Mouse (Mus musculus): ENCODE measurements at regions not wholly inside any gene's neighbourhood (a gene's known extent, or its start where the extent isn't known, plus 50 kb on each side); places are given as distances from the start of the nearest gene placed in this dataset.
"Not testable (repeated sequence)": the region's sequence is repeated elsewhere in the genome, so short reads cannot be mapped to it uniquely, and the experiment has no call there.

GRCm38 (mm10) chr13:80745991-80746390 lies 137.2 kb upstream of the Arrdc3 start:
- 51% methylated on average over 2 of the region's 2 CpGs for WGBS
- Histone ChIP-seq H3K27ac (ENCODE audit: low read depth, low read length) (no peak overlapping the region), H3K9me3 (ENCODE audit: control insufficient read depth, low read length) (no peaks in the 10 kb centered on the region), H3K4me2 (ENCODE audit: low read depth, low read length, severe bottlenecking) (no peak overlapping the region), H3K4me3 (ENCODE audit: low read depth, low read length) (no peak overlapping the region), H3K27me3 (ENCODE audit: control insufficient read depth, insufficient read depth, low read length) (no peaks in the 10 kb centered on the region), H3K36me3 (ENCODE audit: control insufficient read depth, insufficient read depth, low read length) (no peaks in the 10 kb centered on the region), H3K9ac (ENCODE audit: low read length) (no peak overlapping the region), H3K4me1 (replicated peaks; ENCODE audit: control insufficient read depth, insufficient read depth, low read length) (no peaks in the 10 kb centered on the region)
- DNase-seq (ENCODE audit: low spot score) (no peak), ATAC-seq (replicated peaks; ENCODE audit: low FRiP score) (no peak; the same call in 1 of the 2 replicates)

GRCm38 (mm10) chr13:80747022-80747421 lies 136.2 kb upstream of the Arrdc3 start:
- H3K4me2 ChIP-seq (ENCODE audit: low read depth, low read length, severe bottlenecking); H3K27ac ChIP-seq (ENCODE audit: low read depth, low read length); H3K9ac ChIP-seq (ENCODE audit: low read length); H3K4me3 ChIP-seq (ENCODE audit: low read depth, low read length); H3K27me3 ChIP-seq (ENCODE audit: control insufficient read depth, insufficient read depth, low read length); H3K36me3 ChIP-seq (ENCODE audit: control insufficient read depth, insufficient read depth, low read length); H3K4me1 ChIP-seq (replicated peaks; ENCODE audit: control insufficient read depth, insufficient read depth, low read length); DNase-seq (ENCODE audit: low spot score); H3K9me3 ChIP-seq (ENCODE audit: control insufficient read depth, low read length): not testable (repeated sequence)
- peak; percentile 64; the same call in 1 of the 2 replicates for ATAC-seq (replicated peaks; ENCODE audit: low FRiP score)
- WGBS = 46% methylated on average over 6 of the region's 6 CpGs

Data from forebrain, embryonic 11.5 days (tissue).